Mouse (Mus musculus) bone marrow macrophage, adult 2 months (primary cell): Measurements from ENCODE around the gene Gorasp2.

ENCODE experiments used
- CTCF ChIP-seq: IDR thresholded peaks from 2 replicates; pipeline ENCODE4 v1.5.1; 2012; ENCODE audit warnings: low read depth, mild to moderate bottlenecking, low read length, moderate library complexity
- POLR2A ChIP-seq: IDR thresholded peaks from 2 replicates; pipeline ENCODE4 v1.6.1; 2012; ENCODE audit warnings: mild to moderate bottlenecking, low read depth, low read length, borderline replicate concordance

DNA sequence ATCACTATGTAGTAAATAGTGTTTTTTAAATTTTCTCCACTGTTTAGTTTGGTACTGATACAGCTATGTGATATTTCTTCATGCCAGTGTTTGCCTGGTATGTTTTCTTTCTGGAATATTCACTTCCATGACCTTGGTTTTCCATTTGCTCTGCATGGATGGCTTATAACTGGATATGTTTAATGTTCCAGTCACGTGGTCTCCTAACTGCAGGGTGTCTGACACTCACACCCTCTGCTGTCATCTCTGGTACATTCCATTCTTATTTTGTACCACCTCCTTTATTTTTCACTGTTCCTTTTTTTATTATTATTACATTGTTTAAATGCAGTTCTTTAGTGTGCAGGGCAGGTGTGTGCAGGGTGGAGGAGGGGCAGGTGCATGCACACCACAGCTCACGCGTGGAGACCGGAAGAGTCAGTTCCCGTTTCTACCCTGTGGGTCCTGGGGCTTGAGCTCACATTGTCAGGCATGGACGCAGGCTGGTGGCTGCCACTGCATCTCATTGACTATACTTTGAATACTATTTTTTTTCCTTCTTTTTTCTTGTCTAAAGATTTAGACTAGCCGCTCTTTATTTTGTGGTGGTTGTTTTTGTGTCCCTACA, 46.5 kb upstream of the Gorasp2 start:
- TF ChIP-seq CTCF (no peak), POLR2A (no peak)
